Mouse (Mus musculus) spleen, postnatal 0 days (tissue): ENCODE measurements around the gene Cinp. TPM values are rescaled to one million over a fixed set of nuclear protein-coding genes. Genes with fewer than 3 reads are reported as not detected.

Source experiments
- polyA plus RNA-seq: library from polyadenylated mRNA; unstranded; fragments of >200 nt; fragmentation: Nextera tagmentation; extraction: Ambion mirVana; gene quantifications from 2 replicates; pipeline ENCODE4 v1.2.1, GENCODE M21; 2015

Cinp gene
- polyA plus RNA-seq: 65.1 and 70.1 TPM in 2 replicates

GRCm38 (mm10) chr12:110889036-110890020 lies at the start of gene Cinp, which contains the start of gene Tecpr2:
Gene Cinp, minus strand, starts transcription at chr12:110889145.
Gene Tecpr2, plus strand, starts transcription at chr12:110889264.

DNA sequence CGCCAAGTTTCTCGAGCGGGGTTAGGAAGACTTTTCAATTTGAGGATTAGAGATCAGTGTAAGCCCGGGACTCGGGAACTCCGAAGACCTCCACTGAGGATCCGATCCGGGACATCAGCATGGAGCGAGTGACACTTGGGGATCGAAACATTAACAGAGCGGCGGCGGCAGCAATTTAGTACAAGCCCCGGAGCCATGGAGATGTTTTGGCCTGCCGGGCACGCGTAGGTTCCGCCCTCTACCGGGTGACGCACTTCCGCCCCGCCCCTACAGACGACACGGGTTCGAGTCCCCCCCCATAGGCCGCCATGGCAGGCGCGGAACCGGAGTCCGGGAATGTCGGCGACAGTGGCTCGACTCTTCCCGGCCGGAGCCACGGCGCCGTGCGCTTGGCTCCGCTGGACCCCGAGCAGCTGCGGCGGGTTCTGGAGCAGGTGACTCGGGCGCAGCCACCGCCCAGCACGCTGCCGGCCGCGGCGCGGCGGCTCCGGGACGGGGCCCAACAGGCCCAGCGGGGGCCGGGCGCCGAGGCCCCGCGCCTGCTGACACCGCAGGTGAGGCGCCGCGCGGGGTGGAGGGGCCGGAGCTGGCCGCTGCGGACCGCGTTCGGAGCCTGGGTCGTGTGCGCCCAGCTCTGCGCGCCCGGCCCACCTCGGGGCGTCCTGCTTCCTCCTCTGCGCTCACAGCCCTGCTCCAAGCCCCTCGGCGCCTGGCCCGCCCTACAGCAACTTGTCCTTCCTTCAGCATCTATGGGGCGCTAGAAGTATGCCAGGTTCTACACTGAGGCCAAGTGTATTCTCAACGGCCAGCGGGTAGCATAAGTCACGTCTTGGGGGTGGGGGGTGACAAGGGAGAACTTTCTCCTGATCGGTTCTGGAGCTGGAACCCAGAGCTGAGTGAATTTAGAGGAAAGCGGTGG lies 38.7 kb downstream of the Cinp start, which contains the start of gene Zfp839:
Zfp839 (plus strand) TSS at position 244 of the 919 bp plus-strand sequence.

DNA sequence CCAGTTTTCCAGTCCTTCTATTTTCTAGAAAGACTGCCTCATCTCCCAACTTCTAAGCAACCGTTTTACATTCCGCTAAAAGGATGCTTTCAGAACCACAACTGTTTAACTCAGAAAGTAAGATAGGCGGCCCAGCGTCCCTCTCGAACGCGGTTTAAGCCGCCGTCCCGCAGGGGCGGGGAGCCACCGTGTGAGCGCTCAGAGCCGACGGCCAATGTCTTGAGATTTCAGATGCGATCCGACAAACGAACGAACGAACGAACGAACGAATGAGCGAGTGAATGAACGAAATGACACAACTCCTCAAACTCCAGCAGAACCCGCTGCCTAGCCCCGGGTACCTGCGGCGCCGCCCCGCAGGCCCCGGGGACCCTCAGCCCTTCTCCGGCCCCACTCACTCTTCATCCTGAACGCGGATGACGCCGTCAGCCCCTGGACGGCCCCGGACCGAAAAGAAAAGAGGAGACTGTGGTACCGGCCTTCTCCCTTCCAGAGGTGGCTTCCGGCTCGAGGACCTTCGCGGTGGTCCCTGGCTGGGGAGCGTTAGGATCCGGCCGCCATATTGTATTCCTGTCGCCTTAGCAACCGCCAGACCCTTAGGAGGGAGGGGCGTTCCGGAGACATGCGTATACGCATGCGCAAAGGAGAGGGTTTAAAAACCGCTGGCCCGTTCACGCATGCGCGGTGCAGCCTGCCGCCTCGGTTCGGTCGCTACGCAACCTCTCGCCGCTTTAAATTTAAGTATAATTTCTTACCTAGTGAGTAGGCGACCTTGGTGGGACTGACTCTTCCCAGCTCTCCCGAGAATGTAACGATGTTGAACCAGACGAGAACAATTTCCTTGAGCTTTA lies 48.4 kb downstream of the Cinp start, which contains the start of gene Mok:
Mok (minus strand) TSS at position 592 of the 851 bp plus-strand sequence.

Other genes with a start within 250 kb of the Cinp start
- gene 1700001K19Rik, start 206.5 kb downstream of the Cinp start, polyA plus RNA-seq: 0.17 TPM in 1 of 2 replicates, not detected in the other
- gene Hsp90aa1, start 186.4 kb downstream of the Cinp start, polyA plus RNA-seq: 648 and 727 TPM in 2 replicates
- 9.8 and 12.6 TPM in 2 replicates for gene Wdr20, start 151.2 kb downstream of the Cinp start, polyA plus RNA-seq
- gene Mok, start 48.2 kb downstream of the Cinp start, polyA plus RNA-seq: 0.42 and 0.73 TPM in 2 replicates
- gene Zfp839, start 38.9 kb downstream of the Cinp start, polyA plus RNA-seq: 2.4 and 2.8 TPM in 2 replicates
- 1.6 TPM in 2 replicates for gene Tecpr2, start 119 bp upstream of the Cinp start, polyA plus RNA-seq
- gene Ankrd9, start 89.9 kb upstream of the Cinp start, polyA plus RNA-seq: 35.0 and 41.1 TPM in 2 replicates
- 9.5 and 10.2 TPM in 2 replicates for gene Rcor1, start 150.2 kb upstream of the Cinp start, polyA plus RNA-seq